Mouse (Mus musculus) cortical plate, adult 2 months (tissue): ENCODE results near the gene Spata2l. TPM values are rescaled to one million over a fixed set of nuclear protein-coding genes. Genes with fewer than 3 reads are reported as not detected.
A peak's percentile ranks its signal among the peaks of the same experiment; 100 is the strongest.
"Not testable (repeated sequence)": the region's sequence is repeated elsewhere in the genome, so short reads cannot be mapped to it uniquely, and the experiment has no call there.

Experiments used
- H3K27ac ChIP-seq: fragments of 200-500 bp; 2 replicates; pipeline ENCODE4 v1.5.1; 2012; ENCODE audit warnings: low read length, control low read depth, inconsistent platforms; ENCODE audit not compliant: insufficient read depth
- H3K4me1 ChIP-seq: fragments of 200-500 bp; 2 replicates; pipeline ENCODE4 v1.6.1; 2011; ENCODE audit warnings: low read length; ENCODE audit not compliant: control insufficient read depth, insufficient read depth
- H3K4me3 ChIP-seq: fragments of 200-500 bp; 2 replicates; pipeline ENCODE4 v1.5.1; 2011; ENCODE audit warnings: mild to moderate bottlenecking, low read length, control low read depth; ENCODE audit not compliant: insufficient read depth
- CTCF ChIP-seq: fragments of 200-500 bp; IDR thresholded peaks from 2 replicates; pipeline ENCODE4 v1.5.1; 2011; ENCODE audit warnings: mild to moderate bottlenecking, control low read depth, low read length; ENCODE audit not compliant: insufficient read depth; ENCODE audit errors: extremely low read depth
- POLR2A ChIP-seq: fragments of 200-500 bp; IDR thresholded peaks from 2 replicates; pipeline ENCODE4 v1.6.1; 2011; ENCODE audit warnings: mild to moderate bottlenecking, low read length, control low read depth; ENCODE audit not compliant: insufficient read depth; ENCODE audit errors: extremely low read depth
- polyA plus RNA-seq: library from polyadenylated mRNA; depleted of rRNA; stranded (reverse); fragments of >200 nt; gene quantifications from 2 replicates; pipeline ENCODE4 v1.2.3, GENCODE M21; 2012

Spata2l gene
- polyA plus RNA-seq, 1 experiment = 69.8 TPM

DNA sequence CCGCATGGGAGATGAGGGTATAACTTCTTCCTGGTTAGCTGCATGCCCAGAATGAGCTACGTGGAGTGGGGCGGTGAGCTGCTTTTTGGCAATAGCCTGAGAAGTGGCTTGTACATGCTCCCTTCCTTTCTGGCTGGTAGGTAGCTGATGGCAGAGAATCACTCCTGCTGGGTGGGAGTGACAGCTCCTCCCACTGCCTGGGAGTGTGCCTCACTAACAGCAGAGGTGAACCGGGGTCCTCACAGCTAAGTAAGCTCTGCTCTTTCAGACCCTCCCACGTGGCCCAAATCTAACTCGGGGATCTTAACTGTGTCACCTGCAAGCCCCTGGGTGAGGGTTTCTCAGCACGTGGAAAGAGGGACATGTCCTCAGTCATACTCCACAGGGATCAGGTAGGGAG is 3.5 kb downstream of the Spata2l start:
- no peak; the same call in 1 of the 2 replicates for TF ChIP-seq POLR2A
- Histone ChIP-seq H3K27ac (peak overlapping the region; percentile 51; the same call in 1 of the 2 replicates), H3K4me1 (peaks cover 4% of the 10 kb centered on the region), H3K4me3 (no peak overlapping the region)

DNA sequence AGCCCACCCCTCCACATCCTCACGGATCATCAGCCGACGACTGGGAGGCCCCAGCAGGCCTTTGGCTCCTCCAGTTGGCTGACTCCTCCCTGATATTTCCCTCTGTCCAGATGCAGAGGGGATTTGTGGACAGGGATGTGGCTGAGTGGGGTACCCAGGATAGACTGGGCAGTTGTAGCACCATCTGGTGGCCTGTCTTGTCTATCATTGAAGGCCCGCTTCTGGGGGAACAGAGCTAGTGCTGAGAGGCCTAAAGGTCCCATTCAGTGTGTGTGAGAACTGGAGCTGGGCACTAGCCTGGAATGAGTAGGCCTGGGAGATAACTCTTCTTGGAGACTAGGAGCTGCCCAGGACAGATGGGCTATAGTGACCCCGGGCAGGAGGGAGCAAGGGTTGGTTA is 4.3 kb downstream of the Spata2l start:
- H3K4me3 ChIP-seq = no peak overlapping the region
- TF ChIP-seq POLR2A = no peak
- no peak for TF ChIP-seq CTCF
- no peak overlapping the region for H3K27ac ChIP-seq
- H3K4me1 ChIP-seq = peaks cover 4% of the 10 kb centered on the region

DNA sequence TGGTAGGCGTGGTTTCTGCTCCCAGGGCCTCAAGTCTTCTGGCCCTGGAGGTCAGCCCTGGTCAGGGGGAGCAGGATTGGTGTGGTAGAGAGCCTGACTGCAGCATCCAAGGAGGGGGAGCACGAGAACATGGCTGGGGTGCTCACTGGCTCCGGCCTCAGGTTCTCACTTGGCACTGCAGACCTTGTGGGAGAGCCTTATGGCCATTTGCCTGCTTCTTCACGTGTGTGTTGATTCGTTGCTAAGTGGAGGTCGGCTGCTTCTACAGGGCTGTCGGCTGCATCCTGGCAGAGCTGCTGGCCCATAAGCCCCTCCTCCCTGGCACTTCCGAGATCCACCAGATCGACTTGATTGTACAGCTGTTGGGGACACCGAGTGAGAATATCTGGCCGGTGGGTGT is 5.7 kb downstream of the Spata2l start:
- H3K4me1 ChIP-seq, H3K4me3 ChIP-seq, H3K27ac ChIP-seq: not testable (repeated sequence)

DNA sequence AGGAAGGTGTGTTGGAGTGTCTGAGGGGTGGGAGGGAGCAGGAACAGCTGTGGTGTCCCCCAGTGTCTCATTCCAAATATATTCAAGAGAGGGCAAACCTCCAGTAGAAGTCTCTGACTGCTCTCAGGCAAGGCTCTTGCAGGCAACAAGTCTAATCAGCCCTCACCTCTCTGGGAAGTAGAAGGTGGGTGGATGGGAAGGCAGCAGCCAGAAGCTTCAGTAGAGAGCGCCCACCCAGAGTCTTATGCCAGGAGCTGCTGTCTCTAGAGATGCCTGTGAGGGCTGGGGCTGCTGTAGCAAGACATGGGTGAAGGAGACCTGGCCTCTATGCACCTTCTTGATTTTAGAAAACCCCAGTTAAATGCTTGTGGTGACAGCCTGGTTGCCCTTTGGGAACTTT is 7.6 kb downstream of the Spata2l start:
- Histone ChIP-seq H3K27ac (no peak overlapping the region), H3K4me3 (no peak overlapping the region), H3K4me1 (peaks cover 4% of the 10 kb centered on the region; the same call in 1 of the 2 replicates)
- TF ChIP-seq CTCF (no peak), POLR2A (no peak)

DNA sequence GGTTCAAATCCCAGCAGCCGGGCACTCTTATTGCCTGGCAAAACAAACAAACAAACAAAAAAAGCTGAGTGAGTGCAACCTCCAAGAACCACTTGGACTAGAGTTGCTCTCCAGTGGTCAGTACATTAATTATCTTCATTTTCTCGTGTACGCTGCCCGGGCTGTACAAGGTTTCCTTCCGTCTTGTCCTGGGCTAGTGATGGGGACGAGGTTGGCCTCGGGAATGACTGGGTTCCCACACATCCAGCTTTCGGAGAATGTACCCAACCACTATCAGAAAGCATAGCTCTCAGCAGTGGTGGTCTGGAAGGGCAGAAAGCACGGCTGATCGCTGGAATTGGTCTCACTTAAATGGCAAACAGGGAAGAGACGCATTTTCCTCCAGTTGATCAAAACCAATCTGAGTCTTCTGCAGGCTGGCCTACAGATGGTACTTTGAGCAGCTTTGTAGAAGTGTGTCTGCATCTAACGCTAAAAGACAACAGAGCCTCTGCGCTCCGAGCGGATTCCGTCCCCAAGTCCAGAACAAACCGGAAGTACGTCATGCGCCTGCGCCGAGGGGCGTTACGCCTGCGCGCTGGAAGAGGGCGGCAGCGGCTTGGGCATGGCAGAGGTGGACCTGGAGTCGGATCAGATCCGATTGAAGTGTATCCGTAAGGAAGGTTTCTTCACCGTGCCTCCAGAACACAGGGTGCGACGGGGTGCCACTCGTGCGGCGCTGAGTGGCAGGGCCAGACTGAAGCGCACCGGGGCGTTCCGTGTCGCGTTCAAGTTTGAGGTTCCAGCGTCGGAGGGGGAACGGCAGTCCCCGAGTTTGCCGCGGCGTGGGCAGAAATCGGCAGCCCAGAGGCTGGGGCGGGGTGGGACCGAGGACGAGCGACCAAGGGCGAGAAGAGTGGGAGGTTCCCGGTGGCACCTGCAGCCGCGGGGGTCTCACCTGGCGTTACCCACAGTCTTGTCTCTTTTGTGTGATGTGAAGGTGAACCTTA is 11.5 kb downstream of the Spata2l start, which contains the start of gene Cdk10:
Gene Cdk10, plus strand, starts transcription at position 565 of the 989 bp plus-strand sequence.
- H3K27ac ChIP-seq = peak within 1 kb of the TSS; percentile 6
- peak within 1 kb of the TSS; percentile 45 for H3K4me3 ChIP-seq
- H3K4me1 ChIP-seq = peaks cover 2% of the 10 kb centered on the region; the same call in 1 of the 2 replicates
- TF ChIP-seq POLR2A (peak; percentile 99), CTCF (no peak)

DNA sequence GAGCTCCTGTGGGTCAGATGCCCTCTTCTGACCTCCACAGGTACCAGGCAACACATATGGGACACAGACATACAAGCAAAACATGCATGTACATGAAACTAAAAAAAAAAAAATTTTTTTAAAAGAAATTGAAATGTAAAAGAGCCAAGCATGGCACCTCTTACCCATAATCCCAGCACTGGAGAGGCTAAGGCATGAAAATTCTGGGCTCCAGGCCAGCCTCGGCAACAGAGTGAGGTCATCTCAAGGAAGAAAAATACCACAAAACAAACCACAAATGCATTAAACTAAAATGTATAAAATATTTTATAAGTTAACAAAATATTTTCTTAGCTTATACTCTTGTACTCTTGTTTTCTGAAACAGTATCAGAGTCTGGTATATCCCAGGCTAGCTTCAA is 15.1 kb downstream of the Spata2l start:
- Histone ChIP-seq H3K4me1 (no peaks in the 10 kb centered on the region; the same call in 1 of the 2 replicates), H3K4me3 (no peak overlapping the region), H3K27ac (no peak overlapping the region)
- TF ChIP-seq CTCF = no peak
- no peak for TF ChIP-seq POLR2A

DNA sequence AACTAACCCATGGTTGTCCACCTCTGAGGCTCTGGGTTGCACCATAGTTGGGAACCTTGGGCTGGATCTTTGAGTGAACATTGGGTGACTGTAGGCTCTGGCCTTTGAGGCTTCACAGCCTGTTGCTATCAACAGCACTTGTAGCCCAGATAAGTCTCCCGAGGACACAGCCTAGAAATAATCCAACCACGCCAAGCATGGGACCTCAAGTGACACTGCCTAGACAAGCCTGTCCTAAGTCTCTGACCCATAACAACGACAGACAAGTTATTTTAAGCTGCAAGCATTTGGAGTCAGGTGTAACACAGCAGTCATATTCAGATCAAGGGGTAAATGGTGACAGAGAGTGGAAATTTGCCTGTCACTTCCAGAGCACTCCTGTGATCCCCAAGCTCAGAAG is 20.6 kb downstream of the Spata2l start:
- Histone ChIP-seq H3K27ac (no peak overlapping the region), H3K4me1 (no peaks in the 10 kb centered on the region; the same call in 1 of the 2 replicates), H3K4me3 (no peak overlapping the region)
- TF ChIP-seq CTCF (no peak), POLR2A (no peak)

DNA sequence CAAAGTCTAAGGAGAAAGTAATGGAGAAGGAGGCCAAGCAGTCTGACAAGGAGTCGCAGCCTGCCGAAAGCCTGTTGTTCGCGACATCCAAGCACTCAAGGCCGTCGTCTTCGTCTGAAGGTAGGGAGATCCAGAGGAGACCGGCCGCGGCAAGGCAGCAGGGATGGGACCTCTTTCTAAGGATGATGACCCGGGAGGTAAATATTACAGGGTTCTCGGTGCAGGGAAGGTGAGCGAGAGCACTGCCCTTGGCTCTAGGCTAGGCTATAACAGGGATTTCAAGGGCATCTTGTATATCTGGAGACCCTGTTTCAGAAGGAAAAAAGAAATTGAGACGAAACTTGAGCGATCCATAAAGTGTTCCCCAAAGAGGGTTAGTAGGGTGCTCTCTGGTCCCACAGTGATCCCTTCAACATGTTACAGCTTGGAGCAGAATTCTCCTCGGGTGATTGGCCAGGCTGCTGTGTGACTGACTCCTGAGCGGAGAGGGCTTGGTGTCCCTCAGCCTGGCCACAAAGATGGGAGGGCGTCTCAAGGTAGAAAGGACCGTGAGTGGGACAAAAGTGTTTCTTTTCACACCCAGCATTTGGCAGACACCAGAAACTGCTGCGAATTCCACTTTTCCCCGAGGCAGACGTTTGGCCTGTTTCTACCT is 22.8 kb downstream of the Spata2l start:
- Histone ChIP-seq H3K27ac (no peak overlapping the region), H3K4me3 (peak overlapping the region; percentile 64), H3K4me1 (no peaks in the 10 kb centered on the region; the same call in 1 of the 2 replicates)
- no peak for TF ChIP-seq POLR2A
- no peak for TF ChIP-seq CTCF

DNA sequence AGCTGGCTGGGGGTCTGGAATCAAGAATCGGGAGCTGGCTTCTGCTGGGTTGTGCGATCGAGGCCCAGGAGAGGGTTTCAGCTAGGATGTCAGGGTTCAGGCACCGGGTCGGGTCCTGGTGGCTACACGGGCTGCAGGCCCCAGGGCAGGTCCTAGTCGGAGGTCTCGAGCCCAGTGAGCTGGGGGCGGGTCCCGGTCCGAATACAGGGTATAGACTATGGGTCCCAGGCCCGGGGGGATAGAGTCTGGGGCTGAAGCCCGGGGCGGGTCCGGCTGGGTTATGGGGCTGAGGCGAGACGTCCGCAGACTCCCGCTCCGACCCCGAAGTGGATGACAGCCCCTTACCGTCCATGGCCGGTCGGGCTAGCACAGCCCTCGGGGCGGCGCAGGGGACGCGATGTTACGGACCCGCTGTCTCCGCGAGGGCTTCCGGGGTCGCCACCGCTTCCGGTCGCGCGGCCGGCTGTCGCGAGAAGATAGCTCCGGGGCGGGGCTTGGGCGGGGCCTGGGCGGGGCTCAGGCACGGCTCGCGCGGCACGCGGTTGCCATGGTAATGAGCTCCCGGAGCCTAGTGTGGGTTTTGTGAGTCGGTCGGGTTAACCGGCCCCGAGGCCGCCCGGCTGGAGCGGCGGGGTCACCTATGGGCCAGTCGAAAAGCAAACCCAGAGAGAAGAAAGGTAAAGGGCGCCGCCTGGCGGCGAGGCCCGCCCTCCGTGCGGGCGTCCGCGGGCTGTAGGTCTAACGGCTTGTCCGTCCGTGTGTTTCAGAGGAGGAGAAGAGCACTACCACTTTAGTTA is 23.5 kb downstream of the Spata2l start, which contains the start of the genes Chmp1a and Spata33:
Gene Chmp1a, minus strand, starts transcription at position 443 of the 797 bp plus-strand sequence.
Gene Spata33, plus strand, starts transcription at position 512 of the 797 bp plus-strand sequence.
- TF ChIP-seq CTCF (no peak), POLR2A (peak; percentile 64; the same call in 1 of the 2 replicates)
- no peaks in the 10 kb centered on the region; the same call in 1 of the 2 replicates for H3K4me1 ChIP-seq
- peak within 1 kb of the TSS; percentile 22; the same call in 1 of the 2 replicates for H3K27ac ChIP-seq
- peak within 1 kb of the TSS; percentile 64 for H3K4me3 ChIP-seq
